Mouse (Mus musculus) limb, embryonic 15.5 days (tissue): ENCODE measurements around the gene Txndc12. TPM values are rescaled to one million over a fixed set of nuclear protein-coding genes. Genes with fewer than 3 reads are reported as not detected.
A peak's percentile ranks its signal among the peaks of the same experiment; 100 is the strongest.

Experiments
- ATAC-seq: fragments of 200-750 bp; cut with Nextera tagmentation; 2 replicates; pipeline ENCODE4 v1.8.0; 2017; ENCODE audit warnings: low read depth, moderate TSS enrichment; ENCODE audit not compliant: insufficient number of reproducible peaks, low FRiP score, low TSS enrichment
- H3K27ac ChIP-seq: fragments of 300-500 bp; sonication (generic); 2 replicates; pipeline ENCODE4 v1.5.1; 2015; ENCODE audit warnings: moderate library complexity, mild to moderate bottlenecking, inconsistent platforms
- H3K27me3 ChIP-seq: fragments of 300-500 bp; sonication (generic); 2 replicates; pipeline ENCODE4 v1.6.1; 2015; ENCODE audit warnings: inconsistent platforms
- H3K36me3 ChIP-seq: fragments of 300-500 bp; sonication (generic); 2 replicates; pipeline ENCODE4 v1.6.1; 2015; ENCODE audit warnings: inconsistent platforms
- H3K4me1 ChIP-seq: fragments of 300-500 bp; sonication (generic); 2 replicates; pipeline ENCODE4 v1.6.1; 2015; ENCODE audit warnings: inconsistent platforms
- H3K4me2 ChIP-seq: fragments of 300-500 bp; sonication (generic); 2 replicates; pipeline ENCODE4 v1.6.1; 2015; ENCODE audit warnings: mild to moderate bottlenecking, inconsistent platforms
- H3K4me3 ChIP-seq: fragments of 300-500 bp; sonication (generic); 2 replicates; pipeline ENCODE4 v1.5.1; 2015; ENCODE audit warnings: mild to moderate bottlenecking, inconsistent platforms
- H3K9ac ChIP-seq: fragments of 300-500 bp; sonication (generic); 2 replicates; pipeline ENCODE4 v1.6.1; 2015; ENCODE audit warnings: inconsistent platforms
- H3K9me3 ChIP-seq: fragments of 300-500 bp; sonication (generic); 2 replicates; pipeline ENCODE4 v1.6.1; 2016; ENCODE audit warnings: inconsistent platforms
- WGBS: fragments of 180-500 bp; shearing (Covaris S2); methylation state at CpG from one replicate; pipeline ENCODE4 v1.1.7; 2015; 5-methylcytosine and 5-hydroxymethylcytosine counted together
- polyA plus RNA-seq: library from polyadenylated mRNA; unstranded; fragments of >200 nt; fragmentation: Nextera tagmentation; extraction: Ambion mirVana; gene quantifications from 2 replicates; pipeline ENCODE4 v1.2.1, GENCODE M21; 2015

Txndc12 gene
- polyA plus RNA-seq, 1 experiment from 2014 or later = 112 TPM

DNA sequence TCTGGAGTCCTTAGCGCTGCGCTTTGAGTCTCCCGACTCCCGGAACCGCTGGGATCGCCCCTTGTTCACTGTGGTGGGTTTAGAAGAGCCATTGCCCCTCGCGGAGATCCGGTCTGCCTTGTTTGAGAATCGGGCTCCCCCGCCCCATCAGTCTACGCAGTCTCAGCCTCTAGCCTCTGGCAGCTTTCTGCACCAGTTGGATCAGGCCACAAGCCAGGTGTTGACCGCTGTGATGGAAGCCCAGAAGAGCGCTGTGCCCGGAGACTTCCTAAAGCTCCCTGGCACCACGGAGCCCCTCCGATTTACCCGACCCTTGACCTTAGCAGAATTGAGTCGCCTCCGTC is 14.1 kb downstream of the Txndc12 start, which contains the start of gene A730015C16Rik:
Gene A730015C16Rik (minus strand): TSS at position 115 of the 344 bp plus-strand sequence.
- 0 out of 2 replicates have a peak, but pooled peaks cover 6% of the 10 kb centered on the region for H3K36me3 ChIP-seq
- 0 out of 2 replicates have a peak, but pooled peaks have one; percentile 7 for ATAC-seq
- peak within 1 kb of the TSS; percentile 89 for H3K4me3 ChIP-seq
- H3K27me3 ChIP-seq = no peaks in the 10 kb centered on the region
- 8% methylated on average over 20 of the region's 20 CpGs for WGBS
- no peaks in the 10 kb centered on the region for H3K9me3 ChIP-seq
- H3K4me2 ChIP-seq = peak within 1 kb of the TSS; percentile 84
- H3K27ac ChIP-seq = peak within 1 kb of the TSS; percentile 90
- H3K9ac ChIP-seq = peak within 1 kb of the TSS; percentile 76
- peaks cover 11% of the 10 kb centered on the region for H3K4me1 ChIP-seq

DNA sequence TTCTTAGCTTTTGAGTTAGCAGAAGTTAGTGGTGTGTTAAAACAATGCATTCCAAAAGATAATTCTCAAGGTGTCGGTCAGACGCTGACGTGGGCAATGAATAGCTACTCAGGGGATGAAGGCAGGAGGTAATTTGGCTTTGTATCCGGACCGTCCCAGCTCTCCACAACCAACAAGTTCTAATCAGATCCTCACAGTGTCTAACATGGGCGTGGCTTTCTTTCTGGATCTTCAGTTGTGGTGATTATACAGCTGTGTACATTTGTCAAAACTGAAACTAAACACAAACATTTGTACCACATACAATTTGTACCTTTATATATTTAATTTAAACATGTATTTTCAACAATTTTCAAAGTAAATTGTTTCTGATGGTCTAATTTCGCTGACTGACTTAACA is 32.4 kb downstream of the Txndc12 start:
- H3K4me3 ChIP-seq = no peak overlapping the region
- H3K27me3 ChIP-seq = no peaks in the 10 kb centered on the region
- H3K4me2 ChIP-seq = no peak overlapping the region
- no peak for ATAC-seq
- no peaks in the 10 kb centered on the region for H3K9me3 ChIP-seq
- WGBS = 89% methylated on average over 7 of the region's 7 CpGs
- H3K9ac ChIP-seq = no peak overlapping the region
- no peak overlapping the region for H3K27ac ChIP-seq
- no peaks in the 10 kb centered on the region for H3K4me1 ChIP-seq
- H3K36me3 ChIP-seq = peaks cover 22% of the 10 kb centered on the region

DNA sequence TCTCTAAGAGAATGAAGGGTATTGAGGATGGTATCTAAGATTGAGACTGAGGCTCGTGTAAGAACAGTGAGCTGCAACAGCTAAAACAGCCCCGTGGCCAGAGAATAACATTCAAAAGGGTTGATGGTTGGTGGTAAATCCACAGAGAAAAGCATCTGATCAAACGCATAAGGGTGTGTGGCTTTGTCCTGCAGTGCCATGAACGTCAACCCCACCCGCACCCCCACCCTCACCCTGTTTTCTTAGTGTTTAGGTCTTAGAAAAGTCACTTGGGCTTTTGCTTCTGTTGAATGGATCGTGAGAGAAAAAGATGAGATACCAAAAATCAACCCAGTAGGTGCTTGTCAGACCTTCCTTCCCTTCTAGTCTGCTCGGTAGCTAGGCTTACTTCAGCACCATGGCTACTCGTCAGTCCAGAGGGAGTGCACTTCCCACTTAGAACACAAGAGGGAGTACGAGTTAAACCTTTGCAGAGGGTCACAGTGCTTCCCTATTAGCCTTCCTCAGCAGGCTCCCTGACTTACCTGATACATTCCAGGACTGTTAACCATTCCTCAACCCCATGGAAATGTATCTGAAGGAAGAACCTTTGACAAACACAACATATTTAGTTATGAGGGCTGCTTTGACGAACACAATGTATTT is 35.5 kb downstream of the Txndc12 start:
- H3K9me3 ChIP-seq = no peaks in the 10 kb centered on the region

DNA sequence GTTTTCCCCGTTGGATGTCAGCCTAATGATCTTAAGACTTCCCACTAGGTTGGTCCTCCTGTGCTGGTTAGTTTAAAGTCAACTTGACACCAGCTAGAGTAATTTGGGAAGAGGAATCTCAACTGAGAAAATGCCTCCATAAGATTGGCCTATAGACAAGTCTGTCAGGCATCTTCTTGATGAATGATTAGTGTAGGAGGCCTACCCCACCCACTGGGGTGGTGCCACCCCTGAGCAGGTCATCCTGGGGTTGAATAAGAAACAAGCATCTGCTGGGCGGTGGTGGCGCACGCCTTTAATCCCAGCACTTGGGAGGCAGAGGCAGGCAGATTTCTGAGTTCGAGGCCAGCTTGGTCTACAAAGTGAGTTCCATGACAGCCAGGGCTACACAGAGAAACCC is 39.3 kb downstream of the Txndc12 start:
- ATAC-seq = no peak
- no peaks in the 10 kb centered on the region for H3K9me3 ChIP-seq
- H3K27me3 ChIP-seq = no peaks in the 10 kb centered on the region
- WGBS = 83% methylated on average over 5 of the region's 5 CpGs
- H3K36me3 ChIP-seq = no peaks in the 10 kb centered on the region
- no peak overlapping the region for H3K4me3 ChIP-seq
- H3K27ac ChIP-seq = no peak overlapping the region
- no peak overlapping the region for H3K4me2 ChIP-seq
- H3K9ac ChIP-seq = no peak overlapping the region
- H3K4me1 ChIP-seq = peaks cover 2% of the 10 kb centered on the region

More for the DNA sequence above, 35.5 kb downstream of the Txndc12 start:
- no peak for ATAC-seq
- no peak overlapping the region for H3K4me3 ChIP-seq
- WGBS = 33% methylated on average over 10 of the region's 10 CpGs
- no peak overlapping the region for H3K9ac ChIP-seq
- no peak overlapping the region for H3K27ac ChIP-seq
- no peaks in the 10 kb centered on the region for H3K4me1 ChIP-seq
- no peaks in the 10 kb centered on the region for H3K36me3 ChIP-seq
- no peak overlapping the region for H3K4me2 ChIP-seq
- H3K27me3 ChIP-seq = no peaks in the 10 kb centered on the region

DNA sequence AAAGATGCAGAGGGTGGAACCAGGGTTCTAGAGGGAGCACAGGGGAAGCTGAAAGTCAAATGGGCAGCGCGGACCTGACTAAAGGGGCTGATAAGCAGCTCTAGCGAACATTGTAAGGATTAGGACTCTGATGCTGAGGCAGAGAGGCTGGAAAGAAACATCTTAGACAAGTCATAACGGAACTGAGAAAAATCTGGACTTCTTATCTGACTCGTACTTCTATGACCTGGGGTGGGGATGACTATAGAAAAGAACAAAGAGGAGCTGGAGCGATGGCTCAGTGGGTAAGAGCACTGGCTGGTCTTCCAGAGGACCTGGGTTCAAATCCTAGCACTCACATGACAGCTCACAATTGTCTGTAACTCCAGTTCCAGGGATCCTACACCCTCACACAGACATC is 43.5 kb downstream of the Txndc12 start:
- Histone ChIP-seq H3K4me2 (no peak overlapping the region), H3K9ac (no peak overlapping the region), H3K27ac (no peak overlapping the region), H3K4me1 (peaks cover 12% of the 10 kb centered on the region), H3K27me3 (0 out of 2 replicates have a peak, but pooled peaks cover 4% of the 10 kb centered on the region), H3K36me3 (no peaks in the 10 kb centered on the region), H3K4me3 (no peak overlapping the region), H3K9me3 (no peaks in the 10 kb centered on the region)
- ATAC-seq = no peak
- 71% methylated on average over 6 of the region's 6 CpGs for WGBS

DNA sequence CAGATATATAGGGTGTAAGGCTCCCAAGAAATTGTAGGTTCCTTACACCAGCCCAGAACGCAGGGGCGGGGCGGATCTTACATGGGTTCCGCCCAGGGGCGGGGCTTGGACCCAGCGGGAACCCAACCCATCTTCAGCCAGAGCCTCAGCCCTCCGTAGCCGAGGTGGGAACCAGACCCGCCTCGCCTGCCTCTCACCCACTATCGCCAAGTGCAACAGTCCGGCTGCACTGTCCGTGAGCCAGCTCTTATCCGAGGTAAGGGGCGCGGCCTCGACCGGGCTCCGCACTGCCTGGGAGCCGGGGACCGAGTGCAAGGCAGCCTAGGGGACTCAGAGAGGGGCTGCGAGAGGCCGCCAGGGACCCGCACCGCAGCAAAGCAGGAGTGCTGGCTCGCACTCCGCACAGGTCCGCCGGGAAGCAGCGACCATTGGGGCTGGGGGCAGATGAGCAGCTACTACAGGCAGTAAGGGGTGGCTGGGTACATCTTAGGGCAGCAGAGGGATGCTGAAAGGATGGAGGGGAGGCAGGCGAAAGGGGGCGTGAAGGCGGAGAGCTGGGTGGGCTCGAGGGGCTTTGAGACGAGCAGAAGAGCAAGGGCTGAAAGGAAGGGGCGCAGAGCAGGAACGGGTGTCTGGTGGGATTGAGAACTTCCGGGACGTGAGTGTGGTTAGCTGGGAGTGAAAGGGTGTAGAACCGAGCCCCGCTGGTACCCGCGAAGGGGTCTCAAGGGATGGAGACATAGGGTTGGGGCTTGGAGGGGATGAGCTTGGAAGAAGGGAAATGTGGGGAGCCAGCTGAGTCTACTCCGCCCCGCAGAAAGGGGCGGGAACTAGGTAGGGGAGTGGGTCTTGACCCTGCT is 44.8 kb downstream of the Txndc12 start, which contains the start of gene Rab3b:
Gene Rab3b (plus strand): TSS at position 101 of the 860 bp plus-strand sequence.
- Histone ChIP-seq H3K27ac (no peak within 1 kb of the TSS), H3K4me2 (peak within 1 kb of the TSS; percentile 99), H3K36me3 (no peaks in the 10 kb centered on the region), H3K9ac (peak within 1 kb of the TSS; percentile 48; the same call in 1 of the 2 replicates), H3K9me3 (no peaks in the 10 kb centered on the region), H3K27me3 (0 out of 2 replicates have a peak, but pooled peaks cover 4% of the 10 kb centered on the region), H3K4me1 (peaks cover 12% of the 10 kb centered on the region), H3K4me3 (peak within 1 kb of the TSS; percentile 58)
- under 1% methylated on average over 46 of the region's 46 CpGs for WGBS
- ATAC-seq = peak; percentile 71

DNA sequence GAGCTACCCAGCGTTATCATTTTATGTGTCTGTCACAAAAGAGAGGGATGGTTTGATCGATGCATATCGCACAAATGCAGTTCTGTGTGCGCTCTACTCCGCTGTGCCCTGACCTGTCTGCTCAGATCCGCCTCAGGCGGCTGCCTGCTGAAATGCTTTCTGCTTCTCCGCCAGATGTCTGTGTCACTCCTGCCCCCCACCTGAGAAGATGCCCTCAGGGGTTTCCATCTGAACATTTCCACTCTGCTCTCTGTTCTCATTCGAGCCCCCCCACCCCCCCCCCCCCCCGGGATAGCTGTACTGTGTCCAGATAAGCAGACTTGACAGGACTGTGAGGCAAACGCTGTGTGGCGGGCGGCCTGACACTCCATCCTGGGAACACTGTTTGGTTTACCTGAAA is 49.4 kb downstream of the Txndc12 start:
- Histone ChIP-seq H3K9me3 (no peaks in the 10 kb centered on the region), H3K4me1 (peaks cover 9% of the 10 kb centered on the region), H3K9ac (no peak overlapping the region), H3K4me3 (no peak overlapping the region), H3K36me3 (no peaks in the 10 kb centered on the region), H3K4me2 (no peak overlapping the region), H3K27ac (no peak overlapping the region), H3K27me3 (0 out of 2 replicates have a peak, but pooled peaks cover 4% of the 10 kb centered on the region)
- 47% methylated on average over 13 of the region's 13 CpGs for WGBS
- no peak for ATAC-seq

DNA sequence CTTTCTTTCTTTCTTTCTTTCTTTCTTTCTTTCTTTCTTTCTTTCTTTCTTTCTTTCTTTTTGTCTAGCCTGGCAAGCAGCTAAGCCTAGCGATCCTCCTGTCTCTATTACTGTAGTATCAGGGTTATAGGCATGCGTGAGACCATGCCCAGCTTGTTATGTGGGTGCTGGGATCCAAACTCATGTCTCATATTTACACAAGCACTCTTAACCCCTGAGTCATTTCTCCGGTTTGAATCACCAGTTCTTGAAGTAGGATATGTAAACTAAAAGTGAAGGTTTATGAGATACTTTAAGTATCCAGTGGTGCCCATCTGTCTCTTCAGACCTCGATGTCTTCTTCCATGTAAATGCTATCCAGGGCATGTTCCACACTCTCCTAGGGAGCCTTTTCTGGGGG is 53.1 kb downstream of the Txndc12 start:
- no peak overlapping the region for H3K4me3 ChIP-seq
- H3K9me3 ChIP-seq = no peaks in the 10 kb centered on the region
- no peak for ATAC-seq
- H3K27me3 ChIP-seq = no peaks in the 10 kb centered on the region
- H3K4me2 ChIP-seq = no peak overlapping the region
- no peaks in the 10 kb centered on the region for H3K36me3 ChIP-seq
- no peak overlapping the region for H3K9ac ChIP-seq
- H3K4me1 ChIP-seq = no peaks in the 10 kb centered on the region
- H3K27ac ChIP-seq = no peak overlapping the region
- 86% methylated on average over 4 of the region's 4 CpGs for WGBS

DNA sequence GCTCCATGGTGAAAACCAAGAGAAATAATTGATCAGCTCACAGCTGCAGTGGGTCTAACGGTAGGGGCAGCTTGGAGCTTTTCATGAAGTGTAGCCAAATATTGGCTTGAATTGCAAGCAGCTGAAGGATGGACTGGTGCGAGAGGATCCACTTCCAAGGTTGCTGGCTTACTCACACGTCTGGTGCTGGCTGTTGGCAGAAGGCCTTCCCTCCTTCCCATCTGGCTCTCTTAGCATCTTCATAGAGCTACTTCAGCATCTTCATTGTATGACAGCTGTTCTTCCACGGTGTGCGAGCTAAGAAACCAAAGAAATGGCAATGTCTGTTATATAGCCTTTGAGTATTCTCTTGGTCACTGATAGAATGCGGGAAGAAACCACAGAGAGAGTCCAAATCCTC is 56.5 kb downstream of the Txndc12 start:
- 87% methylated on average over 6 of the region's 6 CpGs for WGBS
- Histone ChIP-seq H3K27me3 (no peaks in the 10 kb centered on the region), H3K9me3 (no peaks in the 10 kb centered on the region), H3K4me3 (no peak overlapping the region), H3K9ac (no peak overlapping the region), H3K4me1 (no peaks in the 10 kb centered on the region), H3K27ac (no peak overlapping the region), H3K36me3 (no peaks in the 10 kb centered on the region), H3K4me2 (no peak overlapping the region)
- no peak for ATAC-seq

DNA sequence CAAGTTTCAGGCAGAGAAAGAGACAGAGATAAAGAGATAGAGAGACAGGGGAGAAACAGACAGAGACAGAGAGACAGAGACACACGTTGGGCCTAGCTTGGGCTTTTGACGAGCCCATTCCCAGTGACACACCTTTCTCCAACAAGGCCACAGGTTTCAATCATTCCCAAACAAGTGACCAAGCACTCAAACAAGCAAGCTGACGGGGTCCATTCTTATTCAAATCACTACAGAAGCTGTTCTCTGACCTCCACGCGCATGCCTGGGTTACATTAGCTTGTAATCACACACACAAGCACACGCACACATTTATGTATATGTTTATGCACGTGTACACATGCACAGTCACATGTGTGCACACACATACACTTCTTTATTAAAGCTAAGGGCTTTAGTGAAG is 66.0 kb downstream of the Txndc12 start:
- Histone ChIP-seq H3K4me1 (no peaks in the 10 kb centered on the region), H3K27me3 (no peaks in the 10 kb centered on the region), H3K27ac (no peak overlapping the region), H3K4me3 (no peak overlapping the region), H3K9me3 (no peaks in the 10 kb centered on the region), H3K9ac (no peak overlapping the region), H3K36me3 (no peaks in the 10 kb centered on the region), H3K4me2 (no peak overlapping the region)
- ATAC-seq = no peak
- WGBS = 83% methylated on average over 7 of the region's 7 CpGs

DNA sequence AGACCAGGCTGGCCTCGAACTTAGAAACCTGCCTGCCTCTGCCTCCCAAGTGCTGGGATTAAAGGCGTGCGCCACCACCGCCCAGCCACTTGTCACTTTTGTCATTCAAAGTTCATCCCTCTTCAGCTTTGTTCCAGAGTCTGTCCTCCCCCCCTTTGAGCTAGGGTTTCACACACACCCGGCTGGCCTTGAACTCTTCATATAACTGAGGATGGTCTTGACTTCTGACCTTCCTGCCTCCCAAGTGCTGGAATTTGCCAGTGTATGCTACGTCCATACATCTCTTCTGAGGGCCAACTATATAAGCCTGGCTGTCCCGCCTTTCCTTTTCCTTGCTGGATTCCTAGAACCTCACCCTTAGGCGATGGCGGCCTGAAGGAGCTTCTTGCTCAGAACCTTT is 68.5 kb downstream of the Txndc12 start:
- Histone ChIP-seq H3K4me2 (no peak overlapping the region), H3K27me3 (no peaks in the 10 kb centered on the region), H3K9me3 (no peaks in the 10 kb centered on the region), H3K27ac (no peak overlapping the region), H3K4me3 (no peak overlapping the region), H3K4me1 (no peaks in the 10 kb centered on the region), H3K36me3 (no peaks in the 10 kb centered on the region), H3K9ac (no peak overlapping the region)
- 91% methylated on average over 9 of the region's 9 CpGs for WGBS
- ATAC-seq = no peak

DNA sequence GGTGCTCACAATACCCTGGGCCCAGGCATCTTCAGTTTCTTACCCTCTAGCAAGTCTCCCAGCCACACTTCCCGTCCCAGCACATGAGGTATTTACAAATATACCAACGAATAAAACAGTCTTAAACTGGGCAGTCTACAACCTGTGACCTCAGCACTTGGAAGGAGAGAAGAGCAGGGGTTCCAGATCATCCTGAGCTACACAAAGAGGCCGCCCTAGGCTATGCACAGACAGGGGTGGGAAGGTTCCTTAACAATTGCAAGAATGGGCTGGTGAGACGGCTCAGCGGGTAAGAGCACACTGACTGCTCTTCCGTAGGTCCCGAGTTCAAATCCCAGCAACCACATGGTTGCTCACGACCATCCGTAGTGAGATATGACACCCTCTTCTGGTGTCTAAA is 68.9 kb downstream of the Txndc12 start:
- H3K4me3 ChIP-seq = no peak overlapping the region
- whole genome bisulfite sequencing = 93% methylated on average over 9 of the region's 9 CpGs
- ATAC-seq = no peak
- no peaks in the 10 kb centered on the region for H3K27me3 ChIP-seq
- H3K27ac ChIP-seq = no peak overlapping the region
- no peak overlapping the region for H3K9ac ChIP-seq
- no peaks in the 10 kb centered on the region for H3K9me3 ChIP-seq
- no peaks in the 10 kb centered on the region for H3K4me1 ChIP-seq
- no peaks in the 10 kb centered on the region for H3K36me3 ChIP-seq
- no peak overlapping the region for H3K4me2 ChIP-seq
